Mouse (Mus musculus): ENCODE results near the gene Gabrg3. TPM values are rescaled to one million over a fixed set of nuclear protein-coding genes. Genes with fewer than 3 reads are reported as not detected.
"Not testable (repeated sequence)": the region's sequence is repeated elsewhere in the genome, so short reads cannot be mapped to it uniquely, and the experiment has no call there.

The Gabrg3 gene
- polyA plus RNA-seq, 1 experiment from 2014 or later, result 0.36 TPM

DNA sequence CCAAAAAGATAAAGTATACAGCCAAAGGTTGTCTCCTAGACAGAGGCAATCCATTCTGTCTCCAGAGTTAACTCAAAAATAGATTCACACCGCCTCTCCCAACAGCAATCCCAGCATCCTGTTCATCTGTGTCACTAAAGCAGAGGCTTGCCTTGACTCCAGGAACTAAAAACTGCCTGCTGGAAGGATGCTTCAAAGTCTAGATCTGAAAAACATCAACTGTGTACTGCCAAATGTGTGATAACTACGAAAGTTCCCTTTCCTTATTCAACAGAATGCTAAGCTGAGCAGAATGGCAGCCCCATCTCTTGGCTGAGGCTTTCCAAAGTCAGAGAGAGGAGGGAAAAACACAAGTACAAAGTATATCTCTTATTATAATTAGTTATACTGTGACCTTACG lies 90.3 kb downstream of the Gabrg3 start:
- Histone ChIP-seq H3K27me3 (no peaks in the 10 kb centered on the region), H3K4me1 (no peaks in the 10 kb centered on the region), H3K9ac (replicated peaks) (no peak overlapping the region), H3K27ac (replicated peaks) (no peak overlapping the region), H3K4me3 (no peak overlapping the region), H3K36me3 (no peaks in the 10 kb centered on the region), H3K9me3 (no peaks in the 10 kb centered on the region), H3K4me2 (replicated peaks) (no peak overlapping the region)
- 82% methylated on average over 3 of the region's 3 CpGs for WGBS
- no peak for ATAC-seq (ENCODE audit: low FRiP score, low read depth)

- ATAC-seq (ENCODE audit: low FRiP score, low read depth), result no peak
- 88% methylated on average over 1 of the region's 1 CpGs for WGBS
Observed at GRCm38 (mm10) chr7:57294127-57294526, 92.9 kb downstream of the Gabrg3 start.

DNA sequence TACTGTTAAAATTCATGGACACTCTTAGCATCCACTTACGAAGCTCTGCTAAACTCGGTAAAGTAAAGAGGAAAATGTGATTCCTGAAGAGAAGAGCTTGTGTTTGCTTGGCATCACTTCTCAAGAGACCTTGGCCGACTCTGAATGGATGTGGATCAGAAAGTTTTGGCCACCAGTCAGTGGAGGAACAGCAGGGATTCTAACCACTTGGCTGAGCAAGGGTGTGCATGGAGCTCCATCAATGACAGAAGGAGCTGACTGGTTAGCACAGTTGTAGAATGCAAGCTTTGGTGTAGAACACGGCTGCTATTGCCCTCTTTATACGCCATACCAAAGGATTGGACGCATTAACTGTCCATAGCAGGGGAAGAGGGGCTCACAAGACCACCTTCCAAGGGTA lies 93.4 kb downstream of the Gabrg3 start:
- no peak for ATAC-seq (ENCODE audit: low FRiP score, low read depth)
- WGBS, result 89% methylated on average over 6 of the region's 6 CpGs

More at GRCm38 (mm10) chr7:57294127-57294526, 92.9 kb downstream of the Gabrg3 start:
- Histone ChIP-seq H3K4me1 (no peaks in the 10 kb centered on the region), H3K27me3 (no peaks in the 10 kb centered on the region), H3K27ac (replicated peaks) (no peak overlapping the region), H3K4me3 (no peak overlapping the region), H3K4me2 (replicated peaks) (no peak overlapping the region), H3K36me3 (no peaks in the 10 kb centered on the region), H3K9me3 (no peaks in the 10 kb centered on the region), H3K9ac (replicated peaks) (no peak overlapping the region)

DNA sequence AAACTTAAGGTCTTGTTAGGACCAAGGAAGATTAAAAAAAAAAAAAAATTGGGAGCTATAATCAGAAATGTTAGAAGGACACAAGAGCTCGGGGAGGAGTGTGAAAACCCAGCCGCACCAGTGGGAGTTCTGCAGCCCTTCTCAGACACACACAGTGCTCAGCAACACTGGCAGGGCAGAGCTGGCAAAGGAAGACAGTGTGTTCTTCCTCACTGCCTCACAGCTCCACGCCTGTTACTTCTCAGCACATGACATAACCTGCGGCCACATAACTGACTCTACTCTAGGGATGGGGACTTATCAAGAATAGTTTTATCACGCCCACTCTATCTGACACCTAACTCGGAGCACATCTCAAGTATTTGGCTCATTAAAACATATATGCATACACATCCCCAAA lies 103.8 kb downstream of the Gabrg3 start:
- H3K4me3 ChIP-seq, result no peak overlapping the region
- WGBS, result 92% methylated on average over 6 of the region's 6 CpGs
- H3K27me3 ChIP-seq, result no peaks in the 10 kb centered on the region
- no peaks in the 10 kb centered on the region for H3K9me3 ChIP-seq
- ATAC-seq (ENCODE audit: low FRiP score, low read depth), result no peak
- H3K4me1 ChIP-seq, result no peaks in the 10 kb centered on the region
- no peak overlapping the region for H3K9ac ChIP-seq (replicated peaks)
- H3K36me3 ChIP-seq, result no peaks in the 10 kb centered on the region
- no peak overlapping the region for H3K27ac ChIP-seq (replicated peaks)
- no peak overlapping the region for H3K4me2 ChIP-seq (replicated peaks)

More for the DNA sequence above, 93.4 kb downstream of the Gabrg3 start:
- Histone ChIP-seq H3K27me3 (no peaks in the 10 kb centered on the region), H3K9me3 (no peaks in the 10 kb centered on the region), H3K4me3 (no peak overlapping the region), H3K27ac (replicated peaks) (no peak overlapping the region), H3K4me1 (no peaks in the 10 kb centered on the region), H3K4me2 (replicated peaks) (no peak overlapping the region), H3K36me3 (no peaks in the 10 kb centered on the region), H3K9ac (replicated peaks) (no peak overlapping the region)

DNA sequence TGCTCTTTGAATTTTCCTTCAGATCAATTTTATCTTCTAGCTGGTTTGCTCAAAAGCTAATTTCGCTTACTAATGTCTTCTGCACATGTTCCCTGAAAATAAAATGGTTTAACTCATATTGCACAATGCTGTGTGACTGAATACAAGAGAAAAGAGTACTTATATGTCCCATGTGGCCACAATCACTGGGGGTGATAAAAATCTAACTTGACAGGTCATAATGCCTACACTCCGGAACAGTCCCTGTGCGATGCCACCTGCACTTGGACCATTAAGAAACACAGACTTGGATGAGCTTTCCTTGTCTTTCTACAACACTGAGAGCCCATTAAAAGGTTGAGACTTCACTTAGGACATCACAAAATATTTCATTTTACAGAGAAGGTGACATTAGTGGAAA lies 108.1 kb downstream of the Gabrg3 start:
- H3K27me3 ChIP-seq, result no peaks in the 10 kb centered on the region
- H3K27ac ChIP-seq (replicated peaks), result no peak overlapping the region
- no peaks in the 10 kb centered on the region for H3K4me1 ChIP-seq
- H3K4me2 ChIP-seq (replicated peaks), result no peak overlapping the region
- no peak for ATAC-seq (ENCODE audit: low FRiP score, low read depth)
- 89% methylated on average over 3 of the region's 3 CpGs for WGBS
- no peak overlapping the region for H3K9ac ChIP-seq (replicated peaks)
- no peaks in the 10 kb centered on the region for H3K9me3 ChIP-seq
- H3K36me3 ChIP-seq, result no peaks in the 10 kb centered on the region
- no peak overlapping the region for H3K4me3 ChIP-seq

- Histone ChIP-seq H3K9ac (replicated peaks) (no peak overlapping the region), H3K4me1 (no peaks in the 10 kb centered on the region), H3K9me3 (no peaks in the 10 kb centered on the region), H3K36me3 (no peaks in the 10 kb centered on the region), H3K27me3 (no peaks in the 10 kb centered on the region), H3K27ac (replicated peaks) (no peak overlapping the region), H3K4me3 (no peak overlapping the region), H3K4me2 (replicated peaks) (no peak overlapping the region)
- WGBS, result 88% methylated on average over 1 of the region's 1 CpGs
- no peak for ATAC-seq (ENCODE audit: low FRiP score, low read depth)
Observed at GRCm38 (mm10) chr7:57260201-57260600, 126.8 kb downstream of the Gabrg3 start.

DNA sequence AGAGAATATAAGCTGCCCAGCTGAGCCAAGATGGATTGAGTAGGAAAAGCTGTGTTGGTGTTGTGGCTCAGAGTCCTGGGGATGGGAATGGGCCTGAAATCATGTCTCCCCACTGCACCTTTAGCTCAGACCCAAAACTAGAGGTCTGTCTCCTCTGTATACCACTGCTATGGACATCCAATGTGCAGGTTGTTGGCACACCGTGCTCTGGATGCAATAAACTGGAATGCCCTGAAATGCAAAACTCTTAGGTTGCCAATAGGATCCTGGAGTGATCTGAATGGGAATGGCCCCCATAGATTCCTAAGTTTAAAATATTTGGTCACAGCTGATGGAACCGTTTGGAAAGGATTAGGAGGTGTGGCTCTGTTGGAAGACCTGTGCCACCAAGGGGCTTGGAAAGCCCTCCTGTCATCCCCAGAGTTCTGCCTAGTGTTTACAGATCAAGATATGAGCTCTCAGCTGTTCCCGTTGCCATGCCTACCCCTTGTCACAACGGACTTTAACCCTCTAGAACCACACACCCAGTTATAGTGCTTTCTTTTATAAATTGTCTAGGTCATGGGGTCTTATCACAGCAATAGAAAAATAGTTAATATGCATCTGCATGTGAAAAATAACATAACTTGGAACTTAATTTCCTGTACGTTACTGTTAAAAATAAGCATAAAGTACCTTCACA lies 128.0 kb downstream of the Gabrg3 start:
- Histone ChIP-seq H3K4me1 (no peaks in the 10 kb centered on the region), H3K27ac (replicated peaks) (no peak overlapping the region), H3K27me3 (no peaks in the 10 kb centered on the region), H3K9ac (replicated peaks) (no peak overlapping the region), H3K36me3 (no peaks in the 10 kb centered on the region), H3K4me3 (no peak overlapping the region), H3K4me2 (replicated peaks) (no peak overlapping the region), H3K9me3 (no peaks in the 10 kb centered on the region)
- 73% methylated on average over 5 of the region's 5 CpGs for WGBS
- no peak for ATAC-seq (ENCODE audit: low FRiP score, low read depth)

DNA sequence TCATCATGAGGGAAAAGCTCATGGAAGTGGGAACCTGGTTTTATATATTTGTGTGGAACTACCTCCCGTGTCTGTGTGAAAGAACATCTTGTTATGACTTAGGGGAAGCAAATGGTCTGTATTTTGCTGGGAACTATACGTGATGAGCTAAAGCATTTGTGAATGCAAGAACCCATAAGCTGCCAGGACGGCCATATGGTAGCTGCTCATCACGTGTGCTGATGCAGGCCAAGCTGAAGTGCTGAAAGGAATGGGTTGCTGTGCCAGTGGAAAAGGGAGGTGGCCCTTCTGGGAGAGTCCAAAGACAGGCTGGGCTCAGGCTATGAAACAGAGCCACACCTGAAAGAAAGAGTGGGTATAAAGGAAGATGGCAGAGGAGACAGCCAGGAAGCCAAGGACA lies 143.0 kb downstream of the Gabrg3 start:
- Histone ChIP-seq H3K9me3 (no peaks in the 10 kb centered on the region), H3K4me2 (replicated peaks) (no peak overlapping the region), H3K36me3 (no peaks in the 10 kb centered on the region), H3K27me3 (no peaks in the 10 kb centered on the region), H3K4me3 (no peak overlapping the region), H3K27ac (replicated peaks) (no peak overlapping the region), H3K4me1 (no peaks in the 10 kb centered on the region), H3K9ac (replicated peaks) (no peak overlapping the region)
- no peak for ATAC-seq (ENCODE audit: low FRiP score, low read depth)
- WGBS, result 82% methylated on average over 4 of the region's 4 CpGs

DNA sequence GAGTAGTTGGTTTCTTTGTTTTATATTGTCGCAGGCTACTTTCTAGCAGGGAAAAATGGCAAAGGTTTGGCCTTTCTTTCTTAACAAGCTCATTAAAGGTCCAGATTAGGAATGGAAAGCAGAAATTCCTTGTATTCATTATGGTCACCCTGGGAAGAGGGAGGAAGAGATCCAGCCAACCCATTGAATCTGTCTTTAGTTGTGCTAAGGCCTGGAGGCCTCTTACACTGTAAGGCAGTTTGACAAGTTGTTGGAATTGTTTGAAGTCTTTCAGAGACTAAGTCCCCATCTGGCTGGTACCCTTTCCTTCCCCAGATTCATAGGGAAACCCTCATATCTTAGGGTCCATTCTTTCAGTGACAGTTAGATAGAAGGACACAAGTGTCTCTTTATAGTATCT lies 172.9 kb downstream of the Gabrg3 start:
- Histone ChIP-seq H3K27me3 (no peaks in the 10 kb centered on the region), H3K27ac (replicated peaks) (no peak overlapping the region), H3K9me3 (no peaks in the 10 kb centered on the region), H3K9ac (replicated peaks) (no peak overlapping the region), H3K4me3 (no peak overlapping the region), H3K4me2 (replicated peaks) (no peak overlapping the region), H3K36me3 (no peaks in the 10 kb centered on the region), H3K4me1 (no peaks in the 10 kb centered on the region)
- WGBS, result 46% methylated on average over 1 of the region's 1 CpGs
- ATAC-seq (ENCODE audit: low FRiP score, low read depth), result no peak

- WGBS, result 50% methylated on average over 1 of the region's 1 CpGs
- Histone ChIP-seq H3K4me2 (replicated peaks) (no peak overlapping the region), H3K9ac (replicated peaks) (no peak overlapping the region), H3K27ac (replicated peaks) (no peak overlapping the region), H3K4me1 (no peaks in the 10 kb centered on the region), H3K4me3 (no peak overlapping the region), H3K27me3 (no peaks in the 10 kb centered on the region), H3K36me3 (no peaks in the 10 kb centered on the region), H3K9me3 (no peaks in the 10 kb centered on the region)
- no peak for ATAC-seq (ENCODE audit: low FRiP score, low read depth)
Observed at GRCm38 (mm10) chr7:57186015-57186414, 201.0 kb downstream of the Gabrg3 start.

- WGBS, result 62% methylated on average over 2 of the region's 2 CpGs
- H3K27me3 ChIP-seq; H3K9ac ChIP-seq (replicated peaks); H3K27ac ChIP-seq (replicated peaks); H3K4me1 ChIP-seq; H3K9me3 ChIP-seq; ATAC-seq (ENCODE audit: low FRiP score, low read depth); H3K4me2 ChIP-seq (replicated peaks); H3K4me3 ChIP-seq; H3K36me3 ChIP-seq: not testable (repeated sequence)
Observed at GRCm38 (mm10) chr7:57175891-57176545, 211.0 kb downstream of the Gabrg3 start.

DNA sequence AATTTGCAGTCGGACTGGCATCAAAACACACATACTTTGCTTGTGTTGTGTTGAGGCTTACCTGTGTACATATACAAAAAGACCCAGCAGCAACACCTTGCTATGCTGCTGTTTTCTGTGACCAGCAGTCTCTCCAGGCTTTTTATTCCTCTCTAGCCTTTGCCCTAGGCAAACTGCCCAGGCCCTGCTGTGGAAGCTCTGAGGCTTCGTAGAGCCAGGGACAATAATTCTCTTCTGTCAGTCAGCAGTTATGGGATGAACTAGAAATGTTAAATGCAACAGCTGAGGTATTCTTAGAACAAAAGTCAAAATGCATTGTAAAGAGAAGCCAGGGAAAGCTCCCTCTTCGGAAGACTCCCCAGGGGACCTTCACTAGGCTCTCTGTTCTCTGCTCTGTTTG lies 220.1 kb downstream of the Gabrg3 start:
- 66% methylated on average over 3 of the region's 3 CpGs for WGBS
- ATAC-seq (ENCODE audit: low FRiP score, low read depth), result no peak
- Histone ChIP-seq H3K9ac (replicated peaks) (no peak overlapping the region), H3K27ac (replicated peaks) (no peak overlapping the region), H3K9me3 (no peaks in the 10 kb centered on the region), H3K4me3 (no peak overlapping the region), H3K27me3 (no peaks in the 10 kb centered on the region), H3K4me1 (no peaks in the 10 kb centered on the region), H3K36me3 (no peaks in the 10 kb centered on the region), H3K4me2 (replicated peaks) (no peak overlapping the region)

GRCm38 (mm10) chr7:57158211-57158610 lies 228.8 kb downstream of the Gabrg3 start:
- Histone ChIP-seq H3K4me2 (replicated peaks) (no peak overlapping the region), H3K4me3 (no peak overlapping the region), H3K27me3 (no peaks in the 10 kb centered on the region), H3K9ac (replicated peaks) (no peak overlapping the region), H3K36me3 (no peaks in the 10 kb centered on the region), H3K9me3 (no peaks in the 10 kb centered on the region), H3K27ac (replicated peaks) (no peak overlapping the region), H3K4me1 (peaks cover 7% of the 10 kb centered on the region; the same call in 1 of the 2 replicates)
- no peak for ATAC-seq (ENCODE audit: low FRiP score, low read depth)
- 84% methylated on average over 3 of the region's 3 CpGs for WGBS
